Mouse (Mus musculus): ENCODE measurements around the gene Olfr776. TPM values are rescaled to one million over a fixed set of nuclear protein-coding genes. Genes with fewer than 3 reads are reported as not detected.
"Not testable (repeated sequence)": the region's sequence is repeated elsewhere in the genome, so short reads cannot be mapped to it uniquely, and the experiment has no call there.

Gene Olfr776
- total RNA-seq (2021): not detected
- long read RNA-seq, experiment 1: 0 reads
- long read RNA-seq, experiment 2: 0 reads

DNA sequence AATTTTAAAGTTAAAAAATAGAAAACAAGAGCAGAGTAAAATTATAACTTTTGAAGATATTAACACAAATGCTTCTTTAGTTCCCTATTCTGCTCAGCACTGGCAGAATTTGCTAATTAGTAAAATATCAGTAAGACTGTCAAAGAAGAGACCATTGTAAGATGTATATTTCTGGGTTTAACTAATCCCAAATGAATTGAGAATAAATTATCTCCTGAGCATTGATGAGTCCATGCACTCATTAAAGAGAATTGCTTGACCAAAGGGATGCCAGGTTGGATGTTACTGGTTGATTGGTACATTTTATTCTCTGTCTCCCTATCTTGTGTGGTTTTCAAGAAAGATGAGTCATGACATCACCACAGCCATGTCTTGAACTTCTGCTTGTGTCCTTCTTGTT is at the start of gene Olfr776:
Olfr776 (plus strand) TSS at position 301 of the 400 bp plus-strand sequence.
- intact Hi-C loops (cut with DNase I): no loop called here
- no peak for DNase-seq

- intact Hi-C loops (cut with DNase I): no loop called here
- no peak for DNase-seq
These were observed 28.2 kb upstream of the Olfr776 start for GRCm38 (mm10) chr10:129230737-129231136.

GRCm38 (mm10) chr10:129235904-129236303 is 23.0 kb upstream of the Olfr776 start, which contains the start of gene Olfr774:
Gene Olfr774, plus strand, starts transcription at chr10:129236204.
- intact Hi-C loops (cut with DNase I): no loop called here
- no peak for DNase-seq

DNA sequence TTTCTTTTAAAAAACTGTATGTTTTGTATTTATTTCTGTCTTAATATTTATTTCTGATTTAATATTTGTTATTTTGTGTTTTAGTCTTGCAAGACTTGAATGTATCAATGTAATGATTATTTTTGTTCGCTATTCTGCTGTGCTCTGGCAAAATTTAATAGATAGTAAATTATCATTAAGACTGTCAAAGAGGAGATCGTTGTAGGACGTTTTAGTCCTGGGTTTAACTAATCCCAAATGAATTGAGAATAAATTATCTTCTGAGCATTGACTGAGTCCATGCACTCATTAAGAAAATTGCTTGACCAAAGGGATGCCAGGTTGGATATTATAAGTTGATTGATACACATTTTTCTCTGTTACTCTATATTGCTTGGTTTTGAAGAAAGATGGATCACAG is 10.8 kb upstream of the Olfr776 start, which contains the start of gene Olfr775:
Olfr775 (plus strand) TSS at position 301 of the 400 bp plus-strand sequence.
- intact Hi-C loops (cut with DNase I): no loop called here
- DNase-seq: no peak

GRCm38 (mm10) chr10:129271081-129271535 is 12.2 kb downstream of the Olfr776 start, which contains the start of gene Olfr777:
Gene Olfr777, minus strand, starts transcription at chr10:129271485.
- no peak for DNase-seq
- intact Hi-C loops (cut with DNase I): no loop called here

GRCm38 (mm10) chr10:129312973-129313372 is 54.0 kb downstream of the Olfr776 start:
- DNase-seq; intact Hi-C loops (cut with DNase I): not testable (repeated sequence)

DNA sequence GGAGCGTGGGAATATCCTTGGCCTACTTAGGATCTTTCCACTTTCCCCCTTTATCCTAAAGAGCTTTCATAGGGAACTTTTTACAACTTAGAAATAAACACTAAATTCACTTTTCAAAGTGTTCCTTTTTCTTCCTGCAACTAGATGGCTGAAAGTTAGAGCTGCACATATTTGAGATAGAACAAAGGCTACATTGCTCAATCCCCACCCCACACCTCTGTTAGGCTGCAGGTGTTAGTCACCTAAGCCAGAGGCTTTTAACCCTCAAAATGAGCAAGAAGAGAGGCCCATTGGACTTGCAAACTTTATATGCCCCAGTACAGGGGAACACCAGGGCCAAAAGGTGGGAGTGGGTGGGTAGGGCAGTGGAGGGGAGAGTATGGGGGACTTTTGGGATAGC is 54.6 kb downstream of the Olfr776 start:
- intact Hi-C loops (cut with DNase I); DNase-seq: not testable (repeated sequence)

Other genes starting within 250 kb of the Olfr776 start
- not detected for gene Olfr763, start 248.3 kb upstream of the Olfr776 start, total RNA-seq (2021)
- gene Olfr764-ps1, start 219.2 kb upstream of the Olfr776 start, total RNA-seq (2021): not detected
- gene Olfr765, start 209.1 kb upstream of the Olfr776 start, total RNA-seq (2021): not detected
- not detected for gene Olfr766-ps1, start 190.2 kb upstream of the Olfr776 start, total RNA-seq (2021)
- gene Olfr767, start 176.2 kb upstream of the Olfr776 start, total RNA-seq (2021): not detected
- gene Olfr768, start 159.8 kb upstream of the Olfr776 start, total RNA-seq (2021): not detected
- not detected for gene Olfr769, start 141.3 kb upstream of the Olfr776 start, total RNA-seq (2021)
- gene Olfr770, start 120.1 kb upstream of the Olfr776 start, total RNA-seq (2021): not detected
- not detected for gene Olfr771, start 94.4 kb upstream of the Olfr776 start, total RNA-seq (2021)
- not detected for gene Olfr772, start 81.2 kb upstream of the Olfr776 start, total RNA-seq (2021)
- gene Olfr773, start 71.7 kb upstream of the Olfr776 start, total RNA-seq (2021): not detected
- not detected for gene Olfr774, start 22.9 kb upstream of the Olfr776 start, total RNA-seq (2021)
- gene Olfr775, start 10.7 kb upstream of the Olfr776 start, total RNA-seq (2021): not detected
- not detected for gene Olfr777, start 12.4 kb downstream of the Olfr776 start, total RNA-seq (2021)
- gene Olfr780, start 59.0 kb downstream of the Olfr776 start, total RNA-seq (2021): not detected
- not detected for gene Olfr781, start 69.7 kb downstream of the Olfr776 start, total RNA-seq (2021)
- not detected for gene Olfr782, start 89.7 kb downstream of the Olfr776 start, total RNA-seq (2021)
- not detected for gene Olfr784, start 125.0 kb downstream of the Olfr776 start, total RNA-seq (2021)
- gene Olfr785, start 146.3 kb downstream of the Olfr776 start, total RNA-seq (2021): not detected
- not detected for gene Olfr786, start 168.2 kb downstream of the Olfr776 start, total RNA-seq (2021)
- gene Olfr787, start 202.7 kb downstream of the Olfr776 start, total RNA-seq (2021): not detected
- not detected for gene Olfr788, start 211.9 kb downstream of the Olfr776 start, total RNA-seq (2021)
- gene Olfr789, start 225.6 kb downstream of the Olfr776 start, total RNA-seq (2021): not detected
- not detected for gene Olfr790, start 239.4 kb downstream of the Olfr776 start, total RNA-seq (2021)